Mouse (Mus musculus): ENCODE data around the gene Galnt10.
"Not testable (repeated sequence)": the region's sequence is repeated elsewhere in the genome, so short reads cannot be mapped to it uniquely, and the experiment has no call there.

Gene Galnt10

GRCm38 (mm10) chr11:57800266-57800951 lies 155.2 kb downstream of the Galnt10 start:
- DNase-seq, result peak in 1 of 2 experiments; percentile 28

GRCm38 (mm10) chr11:57800971-57801765 lies 155.9 kb downstream of the Galnt10 start, which contains the start of gene Sap30l:
TSS of gene Sap30l (plus strand) at chr11:57801637.
- peak; percentile 98 to 99 for DNase-seq

GRCm38 (mm10) chr11:57801766-57802510 lies 156.7 kb downstream of the Galnt10 start:
- DNase-seq, result peak; percentile 68 to 73

- peak in 1 of 2 experiments; percentile 39 for DNase-seq
Observed at GRCm38 (mm10) chr11:57802511-57802870, 157.2 kb downstream of the Galnt10 start.

- no peak for DNase-seq
Observed at GRCm38 (mm10) chr11:57805047-57805446, 159.8 kb downstream of the Galnt10 start.

GRCm38 (mm10) chr11:57809017-57809731 lies 163.9 kb downstream of the Galnt10 start:
- no peak for DNase-seq

- no peak for DNase-seq
Observed at GRCm38 (mm10) chr11:57809732-57810098, 164.5 kb downstream of the Galnt10 start.

- no peak for DNase-seq
Observed at GRCm38 (mm10) chr11:57811006-57811405, 165.8 kb downstream of the Galnt10 start.

- DNase-seq, result no peak
Observed at GRCm38 (mm10) chr11:57812212-57812611, 167.0 kb downstream of the Galnt10 start.

GRCm38 (mm10) chr11:57813641-57814040 lies 168.4 kb downstream of the Galnt10 start:
- DNase-seq, result no peak

- no peak for DNase-seq
Observed at GRCm38 (mm10) chr11:57818189-57818588, 172.9 kb downstream of the Galnt10 start.

- peak; percentile 73 to 88 for DNase-seq
Observed at GRCm38 (mm10) chr11:57819999-57820581, 174.8 kb downstream of the Galnt10 start.

- DNase-seq, result not testable (repeated sequence)
Observed at GRCm38 (mm10) chr11:57823159-57823558, 177.9 kb downstream of the Galnt10 start.

- no peak for DNase-seq
Observed at GRCm38 (mm10) chr11:57823714-57824113, 178.5 kb downstream of the Galnt10 start.

GRCm38 (mm10) chr11:57825234-57825633 lies 180.0 kb downstream of the Galnt10 start:
- DNase-seq, result not testable (repeated sequence)

GRCm38 (mm10) chr11:57827048-57827914 lies 182.0 kb downstream of the Galnt10 start:
- DNase-seq, result no peak

- DNase-seq, result peak; percentile 19 to 35
Observed at GRCm38 (mm10) chr11:57827915-57828545, 182.8 kb downstream of the Galnt10 start.

GRCm38 (mm10) chr11:57828955-57829870 lies 184.0 kb downstream of the Galnt10 start:
- peak in 1 of 2 experiments; percentile 13 for DNase-seq
